Mouse (Mus musculus) spleen, adult 2 months (tissue): ENCODE data around the gene Hdgfl2. TPM values are rescaled to one million over a fixed set of nuclear protein-coding genes. Genes with fewer than 3 reads are reported as not detected.
A peak's percentile ranks its signal among the peaks of the same experiment; 100 is the strongest.

Source experiments
- DNase-seq, 2 experiments: peaks; one replicate each; pipeline versions ENCODE4 v3.0.0 to v3.0.0-alpha.2; 2012 to 2021; ENCODE audit warnings: low spot score in 2 of 2, low read depth in 1 of 2
- H3K27ac ChIP-seq: fragments of 200-500 bp; 2 replicates; pipeline ENCODE4 v1.5.1; 2012; ENCODE audit warnings: low read length, inconsistent platforms; ENCODE audit not compliant: insufficient read depth
- H3K27me3 ChIP-seq: fragments of 200-500 bp; 2 replicates; pipeline ENCODE4 v1.6.1; 2012; ENCODE audit warnings: mild to moderate bottlenecking, moderate library complexity, low read length, inconsistent platforms; ENCODE audit not compliant: control insufficient read depth, insufficient read depth
- H3K36me3 ChIP-seq: fragments of 200-500 bp; 2 replicates; pipeline ENCODE4 v1.6.1; 2012; ENCODE audit warnings: mild to moderate bottlenecking, low read length, inconsistent platforms; ENCODE audit not compliant: control insufficient read depth, insufficient read depth
- H3K4me1 ChIP-seq: fragments of 200-500 bp; 2 replicates; pipeline ENCODE4 v1.6.1; 2011; ENCODE audit warnings: inconsistent platforms; ENCODE audit not compliant: control insufficient read depth, insufficient read depth, insufficient read length
- H3K4me3 ChIP-seq: fragments of 200-500 bp; 2 replicates; pipeline ENCODE4 v1.5.1; 2011; ENCODE audit warnings: mild to moderate bottlenecking, inconsistent platforms; ENCODE audit not compliant: insufficient read depth, insufficient read length; ENCODE audit errors: extremely low read depth
- CTCF ChIP-seq: fragments of 200-500 bp; IDR thresholded peaks from 2 replicates; pipeline ENCODE4 v1.5.1; 2011; ENCODE audit warnings: mild to moderate bottlenecking, inconsistent platforms; ENCODE audit not compliant: insufficient read depth, insufficient read length, insufficient replicate concordance; ENCODE audit errors: extremely low read depth
- POLR2A ChIP-seq: fragments of 200-500 bp; IDR thresholded peaks from 2 replicates; pipeline ENCODE4 v1.6.1; 2011; ENCODE audit warnings: low read depth, low read length, inconsistent platforms
- WGBS: fragments of 180-500 bp; shearing (Covaris S2); methylation state at CpG from one replicate; pipeline ENCODE4 v1.1.7; 2018; 5-methylcytosine and 5-hydroxymethylcytosine counted together
- polyA plus RNA-seq: library from polyadenylated mRNA; depleted of rRNA; stranded (reverse); fragments of >200 nt; gene quantifications from 2 replicates; pipeline ENCODE4 v1.2.3, GENCODE M21; 2012

Hdgfl2 gene
- polyA plus RNA-seq, 1 experiment, result 52.3 TPM

- no peak for DNase-seq
- WGBS, result 79% methylated on average over 4 of the region's 4 CpGs
- Histone ChIP-seq H3K27ac (no peak overlapping the region), H3K27me3 (no peaks in the 10 kb centered on the region), H3K4me3 (no peak overlapping the region), H3K36me3 (no peaks in the 10 kb centered on the region), H3K4me1 (peaks cover 7% of the 10 kb centered on the region; the same call in 1 of the 2 replicates)
- no peak for TF ChIP-seq POLR2A
- no peak for TF ChIP-seq CTCF
Observed at GRCm38 (mm10) chr17:56039345-56039744, 40.1 kb upstream of the Hdgfl2 start.

- Histone ChIP-seq H3K4me3 (peak within 1 kb of the TSS; percentile 61), H3K36me3 (no peaks in the 10 kb centered on the region), H3K4me1 (0 out of 2 replicates have a peak, but pooled peaks cover 2% of the 10 kb centered on the region), H3K27ac (no peak within 1 kb of the TSS), H3K27me3 (no peaks in the 10 kb centered on the region)
- WGBS, result 1% methylated on average over 67 of the region's 68 CpGs
- TF ChIP-seq CTCF (no peak), POLR2A (peak; percentile 11; the same call in 1 of the 2 replicates)
- peak; percentile 89 to 97 for DNase-seq
Observed at GRCm38 (mm10) chr17:56040030-56040856, 39.2 kb upstream of the Hdgfl2 start, which contains the start of gene Chaf1a. Gene Chaf1a, plus strand, starts transcription at chr17:56040439.

DNA sequence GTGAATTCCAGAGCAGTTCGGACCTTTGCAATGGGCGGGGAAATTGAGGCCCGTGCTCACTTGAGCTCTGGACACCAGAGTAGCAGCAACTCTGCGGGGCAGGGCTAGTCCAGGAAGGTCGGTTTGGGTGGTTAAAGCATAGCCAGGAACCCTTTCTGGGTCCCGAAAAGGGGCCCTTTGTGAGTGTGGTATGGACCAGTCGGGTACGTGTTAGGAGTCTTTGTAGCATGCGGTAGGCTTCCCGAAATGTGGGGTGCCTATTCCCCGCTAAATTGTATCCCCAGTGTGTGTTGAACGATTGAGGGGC lies 38.6 kb upstream of the Hdgfl2 start:
- TF ChIP-seq CTCF (no peak), POLR2A (no peak)
- WGBS, result 2% methylated on average over 12 of the region's 12 CpGs
- H3K4me3 ChIP-seq, result peak overlapping the region; percentile 61; the same call in 1 of the 2 replicates
- 0 out of 2 replicates have a peak, but pooled peaks cover 2% of the 10 kb centered on the region for H3K4me1 ChIP-seq
- no peak for DNase-seq
- no peaks in the 10 kb centered on the region for H3K36me3 ChIP-seq
- H3K27ac ChIP-seq, result no peak overlapping the region
- H3K27me3 ChIP-seq, result no peaks in the 10 kb centered on the region

DNA sequence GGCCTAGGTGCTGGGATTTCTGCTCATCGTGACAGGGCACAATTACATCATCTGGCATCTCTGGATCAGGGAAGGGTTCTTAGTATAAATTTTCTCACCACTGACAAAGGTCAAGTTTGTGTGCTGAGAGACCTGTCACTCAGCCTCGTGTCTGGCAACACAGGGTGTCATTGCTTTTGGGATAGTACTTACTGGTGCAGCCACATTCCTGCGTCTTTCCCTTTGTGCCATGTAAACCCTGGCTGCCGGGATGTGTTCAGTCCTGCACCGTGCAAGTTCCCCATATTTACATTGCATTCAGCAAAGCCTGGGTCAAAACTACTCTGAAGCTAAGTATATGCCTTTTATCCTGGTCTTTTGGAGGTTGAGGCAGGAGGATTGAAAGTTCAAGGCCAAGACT lies 28.1 kb upstream of the Hdgfl2 start:
- Histone ChIP-seq H3K27ac (no peak overlapping the region), H3K4me1 (no peaks in the 10 kb centered on the region), H3K36me3 (peaks cover 2% of the 10 kb centered on the region; the same call in 1 of the 2 replicates), H3K27me3 (no peaks in the 10 kb centered on the region), H3K4me3 (no peak overlapping the region)
- TF ChIP-seq CTCF, result no peak
- TF ChIP-seq POLR2A, result no peak
- WGBS, result 91% methylated on average over 5 of the region's 5 CpGs
- no peak for DNase-seq

DNA sequence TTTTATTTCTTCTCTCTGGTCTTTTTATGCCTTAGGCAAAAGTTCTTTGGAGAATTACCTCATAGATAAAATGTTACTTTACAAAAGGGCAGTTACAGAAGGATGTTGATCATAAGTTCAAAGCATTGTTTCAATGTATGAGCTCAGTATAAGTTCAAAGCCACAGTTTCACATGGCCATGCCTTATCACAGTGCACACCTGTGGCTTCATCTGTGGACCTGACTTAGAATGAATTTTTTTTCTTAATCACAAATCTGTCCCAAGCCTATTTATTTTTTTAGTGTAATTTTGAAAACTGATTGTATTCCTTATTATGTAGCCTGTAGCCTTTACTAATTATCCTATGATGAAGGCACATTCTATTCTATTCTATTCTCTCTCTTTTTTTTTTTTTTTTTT lies 24.5 kb upstream of the Hdgfl2 start:
- Histone ChIP-seq H3K27ac (no peak overlapping the region), H3K4me3 (no peak overlapping the region), H3K27me3 (no peaks in the 10 kb centered on the region), H3K36me3 (peaks cover 5% of the 10 kb centered on the region), H3K4me1 (no peaks in the 10 kb centered on the region)
- no peak for TF ChIP-seq POLR2A
- TF ChIP-seq CTCF, result no peak
- DNase-seq, result no peak

DNA sequence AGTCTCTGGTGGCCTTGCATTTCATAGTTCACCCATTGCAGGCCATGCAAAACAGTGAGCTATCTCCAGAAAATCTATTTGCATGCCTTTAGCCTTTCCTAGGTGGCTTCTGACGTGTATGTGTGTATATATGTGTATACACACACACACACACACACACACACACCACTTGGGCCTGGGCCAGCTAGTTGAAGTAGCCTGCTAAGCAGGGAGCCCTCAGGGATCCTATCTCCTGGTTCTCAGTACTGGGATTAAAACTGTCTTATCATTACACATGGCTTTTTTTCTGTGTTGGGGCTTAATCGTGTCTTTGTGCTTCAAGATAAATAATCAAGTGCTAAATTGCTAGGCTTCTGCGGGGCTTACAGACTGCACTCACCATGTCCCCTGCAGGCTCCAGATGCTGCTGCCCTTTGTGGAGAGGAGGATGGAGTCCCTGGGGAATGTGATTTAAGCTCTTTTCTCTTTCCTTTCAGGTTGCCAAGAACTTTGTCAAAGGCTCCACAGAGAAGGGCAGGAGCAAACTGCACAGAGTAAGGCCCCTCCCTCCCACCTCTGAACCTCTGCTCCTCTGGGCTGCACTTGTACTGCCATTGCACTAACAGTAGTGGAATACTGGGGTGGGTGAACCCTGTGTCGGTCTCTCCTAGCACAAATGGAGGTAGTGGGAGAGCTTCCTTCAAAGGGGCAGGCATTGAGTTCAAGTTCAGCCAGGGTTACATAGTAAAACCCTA lies 23.3 kb upstream of the Hdgfl2 start:
- peaks cover 7% of the 10 kb centered on the region for H3K36me3 ChIP-seq
- no peak overlapping the region for H3K4me3 ChIP-seq
- no peaks in the 10 kb centered on the region for H3K4me1 ChIP-seq
- no peak for TF ChIP-seq CTCF
- no peak for TF ChIP-seq POLR2A
- no peak for DNase-seq
- H3K27ac ChIP-seq, result no peak overlapping the region
- WGBS, result 77% methylated on average over 4 of the region's 4 CpGs
- no peaks in the 10 kb centered on the region for H3K27me3 ChIP-seq
